Mouse (Mus musculus): Measurements from ENCODE around the gene Epb41l1. TPM values are rescaled to one million over a fixed set of nuclear protein-coding genes. Genes with fewer than 3 reads are reported as not detected.
A peak's percentile ranks its signal among the peaks of the same experiment; 100 is the strongest.

Gene Epb41l1
- polyA plus RNA-seq, 1 experiment from 2014 or later, result 0.63 TPM

DNA sequence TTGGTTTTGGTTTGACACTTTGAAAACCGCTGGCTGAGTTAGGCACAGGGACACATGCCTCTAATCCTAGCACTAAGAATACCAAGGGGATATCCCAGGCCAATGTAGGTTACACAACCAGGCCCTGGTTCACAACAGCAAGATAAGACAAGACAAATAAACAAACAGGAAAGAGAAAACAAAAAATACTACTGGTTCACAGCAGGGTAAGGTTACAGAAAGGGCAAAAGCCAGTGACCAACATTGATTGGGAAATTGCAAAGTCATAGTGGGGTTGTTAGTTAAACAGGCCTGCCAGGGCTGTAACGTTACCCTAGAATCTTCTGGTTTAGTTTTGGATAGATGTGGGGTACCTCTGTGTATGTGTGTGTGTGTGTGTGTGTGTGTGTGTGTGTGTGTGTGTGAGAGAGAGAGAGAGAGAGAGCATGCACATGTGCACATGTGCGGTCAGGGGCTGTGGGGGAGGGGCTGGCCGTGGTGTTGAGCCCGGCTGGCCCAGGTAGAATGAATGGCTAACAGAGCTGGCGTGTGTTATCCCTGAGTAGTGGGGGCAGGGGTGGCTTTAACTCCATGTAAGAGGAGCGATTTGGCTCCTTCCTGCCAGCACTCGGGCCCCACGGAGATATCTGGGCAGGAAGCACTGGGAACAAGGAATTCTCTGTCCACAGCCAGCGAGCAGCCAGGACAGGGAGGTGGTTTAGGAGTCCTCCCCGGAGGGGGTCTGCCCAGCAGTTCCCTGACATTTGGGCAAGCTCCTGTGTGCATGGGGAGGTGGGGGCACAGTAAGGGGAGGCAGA, 19.2 kb downstream of the Epb41l1 start:
- no peak overlapping the region for H3K27ac ChIP-seq (ENCODE audit: low read depth, low read length)
- H3K27me3 ChIP-seq (replicated peaks; ENCODE audit: control insufficient read depth, insufficient read depth, low read length), result no peaks in the 10 kb centered on the region
- no peak overlapping the region for H3K4me3 ChIP-seq (ENCODE audit: low read depth, low read length)
- no peaks in the 10 kb centered on the region for H3K4me1 ChIP-seq (replicated peaks; ENCODE audit: control insufficient read depth, insufficient read depth, low read length)
- ATAC-seq, result peak; percentile 36
- no peak for TF ChIP-seq CTCF (IDR thresholded peaks at IDR 0.05; ENCODE audit: low read depth)
- 17% methylated on average over 11 of the region's 11 CpGs for WGBS
- no peaks in the 10 kb centered on the region for H3K9me3 ChIP-seq (ENCODE audit: control insufficient read depth)
- H3K36me3 ChIP-seq (ENCODE audit: control insufficient read depth, insufficient read depth), result no peaks in the 10 kb centered on the region
- 0 out of 2 replicates have a peak overlapping the region, but pooled peaks have one; percentile 6 for H3K4me2 ChIP-seq (replicated peaks; ENCODE audit: low read depth)
- H3K9ac ChIP-seq (ENCODE audit: low read depth, low read length), result peak overlapping the region; percentile 31; the same call in 1 of the 2 replicates

GRCm38 (mm10) chr2:156441909-156442308, 21.2 kb downstream of the Epb41l1 start:
- H3K9ac ChIP-seq (ENCODE audit: low read depth, low read length), result no peak overlapping the region
- no peaks in the 10 kb centered on the region; the same call in 1 of the 2 replicates for H3K4me1 ChIP-seq (replicated peaks; ENCODE audit: control insufficient read depth, insufficient read depth, low read length)
- no peak overlapping the region for H3K4me3 ChIP-seq (ENCODE audit: low read depth, low read length)
- no peak overlapping the region for H3K27ac ChIP-seq (ENCODE audit: low read depth, low read length)
- ATAC-seq, result no peak
- TF ChIP-seq CTCF (IDR thresholded peaks at IDR 0.05; ENCODE audit: low read depth), result no peak
- H3K9me3 ChIP-seq (ENCODE audit: control insufficient read depth), result no peaks in the 10 kb centered on the region
- no peaks in the 10 kb centered on the region for H3K27me3 ChIP-seq (replicated peaks; ENCODE audit: control insufficient read depth, insufficient read depth, low read length)
- 33% methylated on average over 6 of the region's 6 CpGs for WGBS
- H3K4me2 ChIP-seq (replicated peaks; ENCODE audit: low read depth), result no peak overlapping the region
- H3K36me3 ChIP-seq (ENCODE audit: control insufficient read depth, insufficient read depth), result no peaks in the 10 kb centered on the region

GRCm38 (mm10) chr2:156443323-156443722, 22.6 kb downstream of the Epb41l1 start:
- WGBS, result 71% methylated on average over 1 of the region's 1 CpGs
- ATAC-seq, result no peak

GRCm38 (mm10) chr2:156446489-156447035, 25.9 kb downstream of the Epb41l1 start:
- ATAC-seq, result peak; percentile 37; the same call in 1 of the 2 replicates
- Histone ChIP-seq H3K4me1 (replicated peaks; ENCODE audit: control insufficient read depth, insufficient read depth, low read length) (no peaks in the 10 kb centered on the region; the same call in 1 of the 2 replicates), H3K27me3 (replicated peaks; ENCODE audit: control insufficient read depth, insufficient read depth, low read length) (no peaks in the 10 kb centered on the region), H3K36me3 (ENCODE audit: control insufficient read depth, insufficient read depth) (no peaks in the 10 kb centered on the region), H3K27ac (ENCODE audit: low read depth, low read length) (no peak overlapping the region), H3K9ac (ENCODE audit: low read depth, low read length) (no peak overlapping the region), H3K9me3 (ENCODE audit: control insufficient read depth) (no peaks in the 10 kb centered on the region), H3K4me3 (ENCODE audit: low read depth, low read length) (no peak overlapping the region), H3K4me2 (replicated peaks; ENCODE audit: low read depth) (peak overlapping the region; percentile 25; the same call in 1 of the 2 replicates)
- no peak for TF ChIP-seq CTCF (IDR thresholded peaks at IDR 0.05; ENCODE audit: low read depth)
- 43% methylated on average over 9 of the region's 9 CpGs for WGBS

More at GRCm38 (mm10) chr2:156443323-156443722, 22.6 kb downstream of the Epb41l1 start:
- no peak for TF ChIP-seq CTCF (IDR thresholded peaks at IDR 0.05; ENCODE audit: low read depth)
- Histone ChIP-seq H3K36me3 (ENCODE audit: control insufficient read depth, insufficient read depth) (no peaks in the 10 kb centered on the region), H3K9me3 (ENCODE audit: control insufficient read depth) (no peaks in the 10 kb centered on the region), H3K9ac (ENCODE audit: low read depth, low read length) (no peak overlapping the region), H3K4me3 (ENCODE audit: low read depth, low read length) (no peak overlapping the region), H3K4me1 (replicated peaks; ENCODE audit: control insufficient read depth, insufficient read depth, low read length) (no peaks in the 10 kb centered on the region; the same call in 1 of the 2 replicates), H3K27me3 (replicated peaks; ENCODE audit: control insufficient read depth, insufficient read depth, low read length) (no peaks in the 10 kb centered on the region), H3K4me2 (replicated peaks; ENCODE audit: low read depth) (no peak overlapping the region), H3K27ac (ENCODE audit: low read depth, low read length) (no peak overlapping the region)

DNA sequence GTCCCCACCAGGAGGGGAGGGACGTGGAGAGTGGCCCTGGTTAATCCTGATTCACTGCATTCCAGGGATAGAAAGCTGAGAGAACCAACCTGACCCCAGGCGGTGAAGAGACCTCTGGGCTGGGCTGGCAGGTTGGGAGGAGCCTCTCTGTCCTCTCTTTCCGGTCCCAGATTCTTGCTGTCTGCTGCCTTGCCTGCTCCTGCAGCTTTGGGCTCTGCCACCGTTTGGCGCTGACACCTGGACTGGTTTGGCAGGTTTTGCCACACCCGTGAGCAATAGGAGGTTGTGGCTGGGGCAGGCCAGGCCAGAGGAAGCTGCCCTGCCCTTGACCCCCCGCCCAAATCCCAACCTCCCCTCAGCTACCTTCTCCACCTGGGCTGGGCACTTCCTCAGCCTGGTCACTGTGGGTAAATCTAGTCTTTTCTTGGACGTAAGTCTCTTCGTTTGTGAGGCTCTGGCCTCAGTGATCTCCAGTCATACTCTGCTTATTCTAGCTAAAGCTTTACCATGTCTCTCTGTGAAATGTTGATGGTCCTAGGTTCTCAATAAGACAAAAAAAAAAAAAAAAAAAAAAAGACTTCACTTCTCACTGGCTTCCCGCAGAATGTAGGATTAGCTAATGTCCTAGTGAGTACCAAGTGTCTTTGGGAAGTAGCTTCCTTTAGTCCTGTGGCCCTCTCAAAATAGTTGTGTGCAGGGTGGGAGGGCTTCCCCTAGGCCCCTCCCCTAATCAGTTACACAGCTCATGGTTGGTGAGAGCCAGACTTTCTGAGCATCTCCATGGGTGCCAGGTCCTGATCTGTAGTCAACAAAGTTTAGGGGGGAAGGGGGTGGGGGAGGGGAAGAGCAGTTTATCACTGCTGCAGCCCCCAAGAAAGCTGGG, 26.9 kb downstream of the Epb41l1 start:
- Histone ChIP-seq H3K4me3 (ENCODE audit: low read depth, low read length) (no peak overlapping the region), H3K9ac (ENCODE audit: low read depth, low read length) (no peak overlapping the region), H3K4me2 (replicated peaks; ENCODE audit: low read depth) (peak overlapping the region; percentile 10; the same call in 1 of the 2 replicates), H3K4me1 (replicated peaks; ENCODE audit: control insufficient read depth, insufficient read depth, low read length) (no peaks in the 10 kb centered on the region; the same call in 1 of the 2 replicates), H3K9me3 (ENCODE audit: control insufficient read depth) (no peaks in the 10 kb centered on the region), H3K36me3 (ENCODE audit: control insufficient read depth, insufficient read depth) (no peaks in the 10 kb centered on the region), H3K27ac (ENCODE audit: low read depth, low read length) (peak overlapping the region; percentile 28), H3K27me3 (replicated peaks; ENCODE audit: control insufficient read depth, insufficient read depth, low read length) (no peaks in the 10 kb centered on the region)
- 0 out of 2 replicates have a peak, but pooled peaks have one; percentile 16 for TF ChIP-seq CTCF (IDR thresholded peaks at IDR 0.05; ENCODE audit: low read depth)
- ATAC-seq, result peak; percentile 81
- WGBS, result 8% methylated on average over 10 of the region's 10 CpGs

All from intestine, postnatal 0 days (tissue).